Mouse (Mus musculus) kidney, embryonic 16.5 days (tissue): ENCODE measurements around the gene Kcnmb1. TPM values are rescaled to one million over a fixed set of nuclear protein-coding genes. Genes with fewer than 3 reads are reported as not detected.
A peak's percentile ranks its signal among the peaks of the same experiment; 100 is the strongest.

Experiments
- ATAC-seq: fragments of 200-750 bp; cut with Nextera tagmentation; 2 replicates; pipeline ENCODE4 v1.8.0; 2017; ENCODE audit warnings: moderate TSS enrichment; ENCODE audit not compliant: low FRiP score, low TSS enrichment
- H3K27ac ChIP-seq: fragments of 300-500 bp; sonication (generic); 2 replicates; pipeline ENCODE4 v1.5.1; 2014; ENCODE audit warnings: low read length
- H3K27me3 ChIP-seq: fragments of 300-500 bp; sonication (generic); 2 replicates; pipeline ENCODE4 v1.6.1; 2014; ENCODE audit warnings: low read length, control low read depth, mixed read lengths; ENCODE audit not compliant: insufficient read depth
- H3K36me3 ChIP-seq: fragments of 300-500 bp; sonication (generic); 2 replicates; pipeline ENCODE4 v1.6.1; 2014; ENCODE audit warnings: low read length, control low read depth, mixed read lengths; ENCODE audit not compliant: insufficient read depth
- H3K4me1 ChIP-seq: fragments of 300-500 bp; sonication (generic); 2 replicates; pipeline ENCODE4 v1.6.1; 2014; ENCODE audit warnings: low read length, control low read depth, mixed read lengths; ENCODE audit not compliant: insufficient read depth
- H3K4me2 ChIP-seq: fragments of 300-500 bp; sonication (generic); replicated peaks from 2 replicates; pipeline ENCODE4 v1.6.1; 2014; ENCODE audit warnings: low read depth, low read length
- H3K4me3 ChIP-seq: fragments of 300-500 bp; sonication (generic); 2 replicates; pipeline ENCODE4 v1.5.1; 2014; ENCODE audit warnings: mild to moderate bottlenecking, low read length
- H3K9ac ChIP-seq: fragments of 300-500 bp; sonication (generic); replicated peaks from 2 replicates; pipeline ENCODE4 v1.6.1; 2014; ENCODE audit warnings: low read length
- H3K9me3 ChIP-seq: fragments of 300-500 bp; sonication (generic); 2 replicates; pipeline ENCODE4 v1.6.1; 2016; ENCODE audit warnings: low read length, control low read depth
- WGBS: fragments of 180-500 bp; shearing (Covaris S2); extraction: QIAGEN DNeasy Blood & Tissue Kit; methylation state at CpG from one replicate; pipeline ENCODE4 v1.1.7; 2014; 5-methylcytosine and 5-hydroxymethylcytosine counted together
- polyA plus RNA-seq: library from polyadenylated mRNA; unstranded; fragments of >200 nt; fragmentation: Nextera tagmentation; extraction: Ambion mirVana; gene quantifications from 2 replicates; pipeline ENCODE4 v1.2.1, GENCODE M21; 2015

The Kcnmb1 gene
- polyA plus RNA-seq = 0.72 and 0.76 TPM in 2 replicates

DNA sequence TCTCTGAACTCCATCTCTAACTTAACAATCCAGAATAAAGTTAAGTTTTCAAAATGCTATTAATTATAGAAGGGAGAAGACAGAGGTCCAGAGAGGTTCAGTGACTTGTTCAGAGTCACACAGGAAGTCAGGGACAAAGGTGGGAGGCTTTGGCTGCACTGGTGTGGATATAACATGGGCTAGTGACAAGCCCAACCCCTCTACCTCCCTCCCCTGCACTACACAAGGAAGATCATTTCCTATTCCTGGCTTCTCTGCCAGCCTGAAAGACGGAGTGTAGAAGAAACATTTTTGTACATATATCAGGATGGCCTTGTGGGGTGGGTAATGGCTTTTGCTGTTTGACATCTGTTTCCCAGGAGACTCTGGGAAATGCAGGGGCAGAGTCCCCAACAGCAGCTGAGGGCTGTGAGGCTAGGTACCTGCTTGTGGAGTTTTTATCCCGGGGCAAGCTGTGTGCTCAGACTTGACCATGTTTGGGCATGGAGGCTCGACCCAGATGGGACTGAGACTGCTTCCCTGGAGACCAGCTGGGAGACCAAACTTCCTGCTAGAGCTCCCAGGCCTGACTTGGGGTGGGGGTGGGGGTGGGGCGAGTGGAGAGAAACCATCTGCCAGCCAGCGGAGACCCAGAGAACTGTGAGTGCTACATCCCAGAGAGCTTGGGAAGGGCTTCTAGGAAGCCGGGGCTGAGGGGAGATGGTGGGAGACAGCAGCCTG is at the start of gene Kcnmb1:
Gene Kcnmb1 (plus strand): TSS at position 326 of the 720 bp plus-strand sequence.
- H3K27me3 ChIP-seq = no peaks in the 10 kb centered on the region
- no peak within 1 kb of the TSS for H3K4me3 ChIP-seq
- no peaks in the 10 kb centered on the region for H3K36me3 ChIP-seq
- 19% methylated on average over 6 of the region's 6 CpGs for WGBS
- H3K4me2 ChIP-seq = no peak within 1 kb of the TSS
- H3K9me3 ChIP-seq = no peaks in the 10 kb centered on the region
- H3K9ac ChIP-seq = no peak within 1 kb of the TSS
- 0 out of 2 replicates have a peak, but pooled peaks cover 10% of the 10 kb centered on the region for H3K4me1 ChIP-seq
- H3K27ac ChIP-seq = peak within 1 kb of the TSS; percentile 58; the same call in 1 of the 2 replicates
- peak; percentile 85 for ATAC-seq

DNA sequence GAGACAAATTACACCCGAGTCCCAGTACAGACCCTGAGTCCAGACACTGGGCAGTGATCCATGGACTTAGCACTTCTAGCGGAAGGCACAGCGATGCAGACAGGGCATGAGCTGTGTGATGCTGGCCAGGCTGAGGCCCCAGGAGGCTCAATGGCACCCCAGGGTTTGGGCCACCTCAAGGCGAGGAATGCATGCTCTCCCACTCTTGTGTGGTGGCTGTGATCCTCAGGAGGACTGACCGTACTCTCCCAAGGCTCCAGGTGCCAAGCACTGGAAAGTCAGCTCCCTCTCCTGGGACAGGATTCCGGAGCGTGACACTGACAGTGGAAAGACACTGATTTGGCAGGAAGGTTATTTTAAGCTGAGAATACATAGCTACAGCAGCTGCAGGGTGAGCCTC is 49.8 kb upstream of the Kcnmb1 start:
- Histone ChIP-seq H3K27me3 (no peaks in the 10 kb centered on the region), H3K36me3 (no peaks in the 10 kb centered on the region), H3K4me1 (no peaks in the 10 kb centered on the region), H3K27ac (no peak overlapping the region), H3K9ac (no peak overlapping the region), H3K4me2 (no peak overlapping the region), H3K4me3 (no peak overlapping the region), H3K9me3 (no peaks in the 10 kb centered on the region)
- ATAC-seq = 0 out of 2 replicates have a peak, but pooled peaks have one; percentile 60
- 62% methylated on average over 7 of the region's 7 CpGs for WGBS

DNA sequence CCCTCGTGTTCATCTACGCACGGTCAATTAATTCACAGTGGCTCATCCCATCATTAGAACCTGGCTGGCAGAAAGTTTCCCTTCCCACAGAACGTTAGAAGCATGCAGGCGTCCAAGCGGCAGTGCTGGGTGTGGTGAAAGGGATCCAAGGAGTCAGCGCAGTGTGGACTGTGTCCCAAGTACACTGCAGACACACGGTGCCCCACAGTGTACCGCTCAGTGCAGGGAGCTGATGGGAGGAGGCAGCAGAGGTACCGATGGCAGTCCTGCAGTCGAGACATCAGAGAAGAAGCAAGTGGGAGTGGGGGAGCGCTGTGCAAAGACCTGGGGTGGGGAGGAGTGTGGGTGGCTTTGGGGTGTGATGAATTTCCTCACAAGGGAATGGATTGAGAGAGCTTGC is 48.6 kb upstream of the Kcnmb1 start:
- H3K4me1 ChIP-seq = no peaks in the 10 kb centered on the region
- H3K4me2 ChIP-seq = no peak overlapping the region
- no peak for ATAC-seq
- H3K27ac ChIP-seq = no peak overlapping the region
- no peaks in the 10 kb centered on the region for H3K27me3 ChIP-seq
- H3K36me3 ChIP-seq = no peaks in the 10 kb centered on the region
- WGBS = 41% methylated on average over 12 of the region's 12 CpGs
- H3K9ac ChIP-seq = no peak overlapping the region
- H3K4me3 ChIP-seq = no peak overlapping the region
- no peaks in the 10 kb centered on the region for H3K9me3 ChIP-seq

DNA sequence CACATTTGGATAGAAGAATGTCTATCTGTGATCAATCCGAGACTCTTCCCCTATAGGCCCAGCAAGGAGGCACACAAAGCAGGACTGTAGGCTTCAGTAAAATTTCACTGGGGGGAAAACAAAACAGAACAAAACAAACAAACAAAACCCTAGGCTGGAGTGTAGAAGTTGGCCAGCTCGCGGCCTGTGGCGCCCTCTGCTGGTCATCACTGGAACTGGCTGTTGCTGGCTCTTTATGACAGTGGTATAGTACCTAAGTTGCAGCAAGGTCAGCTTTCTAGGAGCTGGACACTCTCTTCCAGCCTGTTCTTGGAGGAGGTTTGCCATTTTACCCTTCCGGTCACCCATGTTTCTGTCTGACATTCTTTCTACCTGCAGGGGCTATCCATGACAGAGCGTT is 45.2 kb upstream of the Kcnmb1 start:
- Histone ChIP-seq H3K4me3 (no peak overlapping the region), H3K27ac (no peak overlapping the region), H3K9ac (no peak overlapping the region), H3K36me3 (no peaks in the 10 kb centered on the region), H3K27me3 (no peaks in the 10 kb centered on the region), H3K9me3 (no peaks in the 10 kb centered on the region), H3K4me2 (no peak overlapping the region), H3K4me1 (peaks cover 6% of the 10 kb centered on the region; the same call in 1 of the 2 replicates)
- ATAC-seq = no peak
- 23% methylated on average over 6 of the region's 6 CpGs for WGBS

DNA sequence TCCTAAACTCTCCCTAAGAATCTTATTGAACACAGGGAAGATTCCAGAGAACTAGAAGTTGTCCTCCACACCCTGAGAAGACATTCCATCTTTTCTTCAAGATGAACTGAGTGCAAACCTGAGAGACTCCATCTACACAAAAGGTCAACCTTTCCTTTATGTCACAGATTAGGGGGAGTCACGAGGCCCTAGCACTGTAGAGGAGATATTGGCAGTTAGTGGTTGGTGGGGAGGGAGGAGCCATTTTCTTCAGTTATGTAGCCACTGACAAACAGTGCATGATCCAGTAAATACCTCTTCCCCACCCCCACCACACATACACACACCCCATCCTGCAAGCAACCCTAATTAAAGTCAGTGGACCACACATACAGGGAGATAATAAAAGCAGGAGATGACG is 44.4 kb upstream of the Kcnmb1 start:
- no peaks in the 10 kb centered on the region for H3K36me3 ChIP-seq
- 33% methylated on average over 2 of the region's 2 CpGs for WGBS
- H3K4me2 ChIP-seq = no peak overlapping the region
- ATAC-seq = no peak
- peaks cover 6% of the 10 kb centered on the region; the same call in 1 of the 2 replicates for H3K4me1 ChIP-seq
- no peaks in the 10 kb centered on the region for H3K9me3 ChIP-seq
- H3K27me3 ChIP-seq = no peaks in the 10 kb centered on the region
- no peak overlapping the region for H3K4me3 ChIP-seq
- H3K9ac ChIP-seq = no peak overlapping the region
- no peak overlapping the region for H3K27ac ChIP-seq

DNA sequence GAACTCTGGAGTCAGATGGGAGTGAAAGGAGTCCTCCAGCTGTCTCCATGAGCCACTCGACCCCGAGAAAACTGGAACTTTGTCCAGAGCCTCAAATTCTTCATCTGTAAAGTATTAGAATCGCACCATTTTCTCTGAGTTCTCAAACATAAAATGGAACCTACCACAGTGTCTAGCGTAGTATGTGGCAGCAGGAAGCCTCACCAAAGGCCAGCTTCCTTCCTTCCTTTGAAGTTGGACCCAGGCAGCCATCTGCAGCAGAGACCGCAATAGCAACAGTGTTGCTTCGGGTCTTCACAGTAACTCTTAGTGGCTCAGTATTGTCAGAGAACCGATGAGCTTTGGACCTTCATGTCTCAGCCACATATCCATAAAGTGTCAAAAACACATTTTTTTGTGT is 43.0 kb upstream of the Kcnmb1 start:
- 78% methylated on average over 7 of the region's 7 CpGs for WGBS
- Histone ChIP-seq H3K9me3 (no peaks in the 10 kb centered on the region), H3K27me3 (peaks cover 2% of the 10 kb centered on the region; the same call in 1 of the 2 replicates), H3K9ac (no peak overlapping the region), H3K36me3 (no peaks in the 10 kb centered on the region), H3K4me2 (no peak overlapping the region), H3K4me3 (no peak overlapping the region), H3K27ac (no peak overlapping the region), H3K4me1 (peaks cover 6% of the 10 kb centered on the region; the same call in 1 of the 2 replicates)
- no peak for ATAC-seq

DNA sequence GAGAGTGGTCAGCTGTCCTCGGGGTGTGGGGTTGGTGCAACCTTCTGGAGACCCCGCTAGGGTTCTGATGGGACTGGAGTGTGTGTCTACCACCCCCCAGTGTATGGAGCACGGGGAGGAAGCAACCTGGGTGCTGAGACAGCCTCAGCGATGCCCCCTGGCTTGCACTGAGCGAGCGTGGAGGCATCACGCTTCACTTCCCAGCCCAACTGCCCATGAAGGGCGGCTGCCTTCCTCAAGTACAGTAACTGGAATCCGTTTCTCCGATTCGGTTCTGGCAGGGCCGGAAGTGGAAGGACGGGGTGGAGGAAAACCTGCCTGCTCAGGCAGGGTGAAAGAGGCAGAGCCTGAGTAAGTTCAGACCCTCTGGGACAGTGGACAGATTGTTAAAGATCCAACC is 41.4 kb upstream of the Kcnmb1 start:
- Histone ChIP-seq H3K27me3 (peaks cover 2% of the 10 kb centered on the region; the same call in 1 of the 2 replicates), H3K4me2 (peak overlapping the region; percentile 26), H3K9ac (no peak overlapping the region), H3K4me3 (no peak overlapping the region), H3K27ac (peak overlapping the region; percentile 62; the same call in 1 of the 2 replicates), H3K36me3 (no peaks in the 10 kb centered on the region), H3K9me3 (no peaks in the 10 kb centered on the region), H3K4me1 (peaks cover 6% of the 10 kb centered on the region; the same call in 1 of the 2 replicates)
- peak; percentile 88; the same call in 1 of the 2 replicates for ATAC-seq
- 39% methylated on average over 13 of the region's 13 CpGs for WGBS

DNA sequence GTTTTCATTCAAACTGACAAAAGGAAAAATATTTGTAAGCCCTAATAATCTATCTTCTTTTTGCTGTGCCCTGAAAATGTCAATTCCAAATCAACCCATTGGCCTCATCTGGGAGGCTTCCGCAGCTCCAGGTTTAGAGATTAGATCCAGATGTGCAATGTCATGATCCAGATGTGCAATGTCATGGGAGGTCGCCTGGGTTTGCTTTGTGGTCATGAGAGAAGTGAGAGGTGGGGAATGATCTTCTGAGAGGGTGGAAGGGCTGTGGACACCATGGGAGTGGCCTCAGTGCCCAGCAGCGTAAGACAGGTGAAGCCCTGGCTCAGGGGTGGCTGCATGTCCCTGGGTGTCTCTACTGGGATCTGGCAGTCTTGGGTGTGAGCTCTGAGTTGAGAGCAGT is 39.8 kb upstream of the Kcnmb1 start:
- no peak for ATAC-seq
- Histone ChIP-seq H3K4me2 (no peak overlapping the region), H3K36me3 (no peaks in the 10 kb centered on the region), H3K9me3 (no peaks in the 10 kb centered on the region), H3K27ac (no peak overlapping the region), H3K4me3 (no peak overlapping the region), H3K27me3 (peaks cover 2% of the 10 kb centered on the region; the same call in 1 of the 2 replicates), H3K9ac (no peak overlapping the region), H3K4me1 (peaks cover 6% of the 10 kb centered on the region; the same call in 1 of the 2 replicates)
- 52% methylated on average over 3 of the region's 3 CpGs for WGBS

DNA sequence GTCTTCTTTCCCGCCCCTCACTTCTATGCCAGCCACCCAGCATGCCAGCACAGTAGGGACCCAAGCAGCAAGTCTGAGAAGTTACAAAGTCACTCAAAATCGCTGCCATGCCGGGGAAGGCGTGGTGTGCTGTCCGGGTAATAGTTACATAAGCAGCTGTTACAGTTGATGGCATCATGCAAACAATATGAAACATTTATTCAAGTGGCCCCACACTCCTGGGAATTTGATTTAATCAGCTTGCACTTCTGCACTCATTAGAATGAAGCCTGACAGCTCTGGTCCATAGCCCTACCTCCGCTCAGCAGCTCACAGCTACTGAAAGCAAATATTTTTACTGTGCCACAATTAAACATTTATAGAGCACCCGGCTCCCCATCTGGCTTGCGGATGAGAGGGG is 37.0 kb upstream of the Kcnmb1 start:
- Histone ChIP-seq H3K9me3 (no peaks in the 10 kb centered on the region), H3K36me3 (no peaks in the 10 kb centered on the region), H3K27me3 (peaks cover 2% of the 10 kb centered on the region; the same call in 1 of the 2 replicates), H3K27ac (no peak overlapping the region), H3K4me2 (no peak overlapping the region), H3K9ac (no peak overlapping the region), H3K4me3 (no peak overlapping the region), H3K4me1 (peaks cover 11% of the 10 kb centered on the region; the same call in 1 of the 2 replicates)
- 74% methylated on average over 8 of the region's 8 CpGs for WGBS
- ATAC-seq = no peak

DNA sequence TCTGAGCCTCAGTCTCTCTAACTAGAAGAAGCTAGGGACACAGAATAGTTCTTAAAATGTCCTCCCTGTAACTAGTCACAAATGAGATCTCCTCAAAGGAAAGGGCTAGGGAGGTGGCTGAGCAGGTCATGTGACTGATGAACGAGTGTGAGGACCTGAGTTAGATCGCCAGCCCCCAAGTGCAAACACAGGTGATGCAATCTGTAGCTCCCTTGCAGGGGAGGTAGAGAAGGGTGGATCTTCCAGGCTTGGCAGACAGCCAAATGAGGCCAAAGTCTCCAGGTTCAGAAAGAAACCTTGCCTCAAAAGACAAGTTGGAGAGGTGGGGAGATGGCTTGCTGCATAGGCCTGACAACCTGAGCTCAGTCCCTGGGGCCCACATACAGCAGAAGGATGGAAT is 36.3 kb upstream of the Kcnmb1 start:
- Histone ChIP-seq H3K9me3 (no peaks in the 10 kb centered on the region), H3K9ac (no peak overlapping the region), H3K4me1 (peaks cover 11% of the 10 kb centered on the region; the same call in 1 of the 2 replicates), H3K4me3 (no peak overlapping the region), H3K27ac (no peak overlapping the region), H3K27me3 (peaks cover 2% of the 10 kb centered on the region; the same call in 1 of the 2 replicates), H3K4me2 (no peak overlapping the region), H3K36me3 (no peaks in the 10 kb centered on the region)
- no peak for ATAC-seq
- WGBS = 45% methylated on average over 2 of the region's 2 CpGs
